Mouse (Mus musculus): ENCODE data around the gene Rftn2.
"Not testable (repeated sequence)": the region's sequence is repeated elsewhere in the genome, so short reads cannot be mapped to it uniquely, and the experiment has no call there.

The Rftn2 gene

DNA sequence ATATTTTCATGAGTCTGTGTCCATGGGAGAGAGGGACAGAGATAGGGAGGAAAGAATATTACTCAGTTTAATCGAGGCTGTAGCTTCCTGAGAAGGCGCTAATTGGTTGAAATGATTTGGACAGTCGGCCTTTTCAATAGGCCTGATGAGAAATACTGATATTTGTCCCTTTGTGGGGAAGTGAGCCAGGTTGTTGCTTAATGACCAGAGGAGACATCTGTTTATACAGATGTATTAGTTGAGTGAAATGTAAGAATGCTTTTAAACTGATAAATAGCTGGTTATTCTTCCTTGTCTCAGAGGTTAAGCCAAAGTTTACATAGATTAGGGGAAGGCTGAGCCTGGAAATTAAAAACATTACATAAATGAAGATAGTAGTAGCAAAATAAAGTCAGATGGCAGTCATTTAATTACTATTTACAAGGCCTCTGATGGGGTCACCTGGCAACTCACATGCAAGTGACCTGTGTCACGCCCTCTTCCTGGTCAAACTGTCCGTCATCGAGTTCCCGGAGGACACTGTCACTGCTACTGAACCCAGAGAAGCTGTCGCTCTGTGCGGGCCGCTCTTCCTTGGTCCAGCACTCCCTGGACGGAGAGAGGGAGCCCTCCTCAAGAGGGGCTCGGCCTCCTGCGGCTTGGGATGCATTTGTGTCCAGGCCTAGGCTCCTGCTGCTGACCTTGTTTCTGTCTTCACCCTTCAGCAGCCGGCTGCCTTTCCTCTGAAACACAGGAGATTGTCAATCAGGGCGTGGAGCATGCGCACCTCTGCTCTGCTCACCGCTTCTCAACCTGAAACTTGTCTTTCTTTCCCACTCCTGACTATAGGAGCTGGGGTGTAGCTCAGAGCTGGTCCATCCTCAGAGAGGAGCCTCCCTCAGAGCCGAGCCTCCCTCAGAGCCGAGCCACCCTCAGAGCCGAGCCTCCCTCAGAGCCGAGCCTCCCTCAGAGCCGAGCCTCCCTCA is 54.9 kb downstream of the Rftn2 start:
- no peak for DNase-seq (ENCODE audit: low read depth)

DNA sequence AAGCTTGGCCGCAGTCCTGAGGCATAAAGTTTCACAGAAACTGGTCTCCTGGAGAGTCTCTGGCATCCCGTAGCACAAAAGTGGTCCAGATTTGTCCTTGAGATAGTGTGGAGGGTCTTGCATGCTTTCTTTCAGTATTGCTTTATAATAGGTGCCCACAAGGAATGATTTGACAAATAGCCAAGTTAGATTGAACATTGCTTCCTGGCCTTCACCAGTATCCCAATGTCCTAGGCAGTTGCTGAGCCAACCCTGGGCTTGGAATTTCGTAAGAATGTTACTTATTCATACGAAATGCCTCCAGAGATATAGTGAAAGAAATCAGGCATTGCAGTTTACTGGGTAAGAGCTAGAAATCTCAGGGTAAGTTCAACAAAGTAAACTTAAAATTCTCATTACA is 58.0 kb downstream of the Rftn2 start:
- no peak for DNase-seq (ENCODE audit: low read depth)

- DNase-seq (ENCODE audit: low read depth), result no peak
Observed at GRCm38 (mm10) chr1:55167560-55167959, 59.0 kb downstream of the Rftn2 start.

DNA sequence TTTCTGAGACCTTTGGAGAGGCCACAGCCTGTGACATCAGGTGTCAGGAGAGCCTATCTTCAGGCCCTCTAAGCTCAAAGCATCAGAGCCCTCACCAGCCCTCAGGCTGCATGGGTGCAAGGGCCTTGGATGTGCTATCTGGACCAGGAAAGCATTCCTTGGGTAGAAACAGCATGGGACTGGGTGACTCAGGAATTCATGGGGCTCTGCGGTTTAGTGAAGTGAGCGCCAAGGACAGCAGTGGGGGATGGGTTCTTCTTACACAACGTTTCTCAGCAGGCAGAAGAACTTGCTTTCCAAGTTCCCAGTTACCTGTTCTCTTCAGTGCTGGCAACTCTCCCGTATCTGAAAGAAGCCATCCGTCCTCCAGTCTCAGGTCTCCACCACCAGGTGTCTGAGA is 62.6 kb downstream of the Rftn2 start:
- peak; percentile 81 for DNase-seq (ENCODE audit: low read depth)

- DNase-seq (ENCODE audit: low read depth), result no peak
Observed at GRCm38 (mm10) chr1:55162781-55163180, 63.8 kb downstream of the Rftn2 start.

DNA sequence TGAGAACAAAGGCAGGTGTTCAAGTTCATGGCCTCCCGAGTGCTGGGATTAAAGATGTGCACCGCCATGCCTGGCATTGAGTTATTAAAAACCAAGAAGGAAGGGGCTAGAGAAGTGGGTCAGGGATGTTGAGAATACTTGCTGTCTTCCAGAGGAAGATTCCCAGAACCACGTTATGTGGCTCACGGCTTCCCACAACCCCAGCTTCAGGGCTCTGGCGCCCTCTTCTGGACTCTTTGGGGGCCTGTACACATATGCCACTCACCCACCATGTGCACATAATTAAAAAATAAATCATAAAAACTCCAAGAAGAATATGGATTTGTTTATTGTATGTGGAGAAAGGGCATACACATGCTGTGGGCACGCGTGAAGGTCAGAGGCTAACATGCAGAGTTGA is 64.7 kb downstream of the Rftn2 start:
- DNase-seq (ENCODE audit: low read depth), result peak; percentile 77

DNA sequence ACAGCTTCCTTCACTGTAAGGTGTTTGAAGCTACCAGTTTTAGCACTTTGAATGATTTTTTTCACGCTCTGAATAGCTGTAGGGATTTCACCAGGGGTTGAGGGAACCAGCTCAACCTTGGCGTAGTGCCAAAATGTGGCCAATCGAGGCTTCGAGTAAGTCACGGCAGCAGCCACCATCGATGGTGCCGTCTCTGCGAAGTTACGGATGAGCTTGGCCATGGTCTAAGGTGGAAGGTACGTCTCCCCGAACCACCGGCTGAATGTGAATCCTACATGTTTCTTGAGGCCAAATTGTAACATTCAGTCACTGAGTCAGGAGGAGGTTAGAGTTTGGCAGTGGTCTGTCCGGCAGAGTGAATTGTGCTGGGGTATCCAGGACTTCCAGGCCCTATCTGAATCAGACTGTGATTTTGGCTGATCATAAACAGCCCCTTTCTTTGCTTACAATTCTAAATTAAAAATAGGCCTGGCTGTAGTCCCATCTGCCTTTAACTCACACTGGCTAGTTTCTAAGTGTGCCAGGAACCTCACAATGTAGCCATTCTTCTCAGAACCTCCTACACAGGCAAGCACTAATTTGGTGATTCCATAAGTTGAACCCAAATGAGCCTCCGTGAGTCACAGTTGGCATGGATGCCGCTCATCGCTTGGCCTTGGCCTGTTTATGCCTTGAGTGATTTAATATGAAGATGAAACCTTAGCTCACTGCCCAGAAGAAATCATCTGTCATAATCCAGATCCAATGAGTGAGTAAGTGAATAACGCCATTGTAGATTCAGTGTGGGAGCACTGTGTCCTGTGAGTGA is 65.5 kb downstream of the Rftn2 start:
- peak; percentile 99 for DNase-seq (ENCODE audit: low read depth)

GRCm38 (mm10) chr1:55160218-55160617 is 66.4 kb downstream of the Rftn2 start:
- DNase-seq (ENCODE audit: low read depth), result no peak

DNA sequence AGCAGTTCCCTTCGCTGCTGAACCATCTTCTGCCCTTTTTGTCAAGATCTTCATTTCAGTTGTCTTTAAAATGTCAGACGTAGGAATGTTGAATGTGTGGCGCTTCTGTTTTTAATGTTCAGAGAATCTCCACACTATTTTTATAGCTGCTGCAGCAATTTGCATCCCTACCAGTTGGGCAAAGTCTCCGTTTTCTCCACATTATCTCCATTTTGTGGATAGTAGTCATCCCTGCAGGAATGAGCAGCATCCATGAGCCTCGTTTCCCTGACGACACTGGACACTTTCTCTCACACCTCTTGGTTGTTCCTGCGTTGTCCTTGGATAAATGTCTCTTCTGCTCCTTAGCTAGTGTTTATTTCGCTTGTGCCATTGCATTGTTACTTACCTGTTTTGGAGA is 67.8 kb downstream of the Rftn2 start:
- DNase-seq (ENCODE audit: low read depth), result no peak

DNA sequence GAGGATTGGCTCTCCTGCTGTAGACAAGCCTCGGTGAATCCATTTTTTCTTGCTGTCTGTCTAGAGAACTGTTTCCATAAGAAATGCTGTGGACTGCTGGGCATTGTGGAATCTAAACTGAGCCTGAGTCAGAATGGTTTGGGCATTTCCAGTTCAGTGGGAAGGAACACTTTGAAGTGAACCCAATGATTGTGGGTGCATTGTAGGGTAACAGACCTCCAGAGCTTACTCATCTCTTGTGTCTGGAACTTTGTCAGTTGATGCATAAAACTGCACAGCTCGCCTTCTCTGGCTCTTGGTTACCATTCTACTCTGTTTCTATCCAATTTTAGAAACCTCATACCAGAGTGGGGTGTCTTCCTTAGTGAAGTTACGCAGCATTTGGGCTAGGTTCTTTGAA is 68.4 kb downstream of the Rftn2 start:
- peak; percentile 60 for DNase-seq (ENCODE audit: low read depth)

DNA sequence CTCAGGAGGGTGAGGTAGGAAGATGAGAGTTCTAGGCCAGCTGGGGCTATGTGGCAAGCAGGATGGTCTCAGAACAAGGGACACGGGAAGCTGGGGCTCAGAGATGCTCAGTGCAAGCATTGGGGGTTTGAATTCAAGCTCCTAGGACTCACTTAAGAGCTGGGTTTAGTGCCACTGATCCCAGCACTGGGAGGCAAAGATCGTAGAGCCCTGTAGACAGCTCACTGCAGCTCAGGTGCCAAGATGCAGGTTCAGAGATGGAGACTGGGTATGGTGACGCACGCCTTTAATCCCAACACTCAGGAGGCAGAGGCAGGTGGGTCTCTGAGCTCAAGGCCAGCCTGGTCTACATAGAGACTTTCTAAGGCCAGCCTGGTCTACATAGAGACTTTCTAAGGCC is 69.3 kb downstream of the Rftn2 start:
- DNase-seq (ENCODE audit: low read depth), result no peak

- DNase-seq (ENCODE audit: low read depth), result no peak
Observed at GRCm38 (mm10) chr1:55145556-55145955, 81.0 kb downstream of the Rftn2 start.

DNA sequence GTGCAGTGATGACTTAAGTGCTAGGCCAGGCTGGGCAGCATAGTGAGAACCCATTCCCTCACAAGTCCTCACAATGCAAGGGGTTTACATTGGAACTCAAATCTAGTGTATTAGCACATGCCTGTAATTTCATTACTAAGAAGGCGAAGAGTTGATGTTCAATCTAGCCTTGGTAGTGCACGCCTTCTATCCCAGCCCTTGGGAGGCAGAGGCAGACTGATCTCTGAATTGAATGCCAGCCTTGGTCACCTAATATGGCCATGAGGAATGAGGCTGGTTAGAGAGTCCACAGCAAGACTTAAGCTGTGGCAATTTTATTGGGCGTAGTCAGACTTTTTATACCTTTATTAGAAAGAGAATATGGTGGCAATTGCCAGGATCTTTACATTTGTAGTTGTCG is 82.2 kb downstream of the Rftn2 start:
- DNase-seq (ENCODE audit: low read depth), result no peak

DNA sequence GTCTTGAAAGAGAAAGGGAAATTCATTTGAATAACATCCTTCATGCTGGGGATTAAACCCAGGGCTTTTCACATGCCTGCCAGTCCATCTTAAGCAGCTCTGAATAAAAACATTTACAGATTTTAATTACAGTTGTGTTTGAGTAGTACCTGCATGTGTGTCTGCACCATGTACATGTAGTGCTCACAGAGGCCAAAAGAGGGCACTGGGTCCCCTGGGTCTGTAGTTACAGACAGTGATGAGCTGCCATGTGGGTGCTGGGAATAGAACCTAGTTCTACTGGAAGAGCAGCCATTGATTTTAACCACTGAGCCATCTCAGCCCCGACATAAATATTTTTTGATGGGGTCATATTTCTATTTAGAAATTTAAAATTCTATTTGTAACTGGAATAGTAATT is 90.7 kb downstream of the Rftn2 start:
- no peak for DNase-seq (ENCODE audit: low read depth)

- no peak for DNase-seq (ENCODE audit: low read depth)
Observed at GRCm38 (mm10) chr1:55134301-55134700, 92.3 kb downstream of the Rftn2 start.

DNA sequence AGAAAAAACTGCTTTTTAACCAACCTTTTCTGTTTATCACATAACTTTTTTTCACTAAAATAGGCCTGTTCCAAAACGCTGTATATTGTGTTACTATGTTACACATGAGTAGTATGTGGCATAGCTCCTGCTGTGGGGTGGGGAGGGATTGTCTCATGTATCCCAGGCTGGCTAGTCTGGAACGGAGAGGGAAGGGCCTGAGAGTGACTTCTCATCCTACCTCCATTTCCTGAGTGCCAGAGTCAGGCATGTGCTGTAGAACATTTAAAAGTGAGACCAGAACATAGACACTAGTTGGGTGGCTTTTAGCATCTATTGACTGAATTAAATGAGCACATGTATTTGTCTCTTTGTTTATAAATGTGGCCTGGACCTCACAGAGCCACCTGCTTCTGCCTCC is 93.4 kb downstream of the Rftn2 start:
- DNase-seq (ENCODE audit: low read depth), result no peak

DNA sequence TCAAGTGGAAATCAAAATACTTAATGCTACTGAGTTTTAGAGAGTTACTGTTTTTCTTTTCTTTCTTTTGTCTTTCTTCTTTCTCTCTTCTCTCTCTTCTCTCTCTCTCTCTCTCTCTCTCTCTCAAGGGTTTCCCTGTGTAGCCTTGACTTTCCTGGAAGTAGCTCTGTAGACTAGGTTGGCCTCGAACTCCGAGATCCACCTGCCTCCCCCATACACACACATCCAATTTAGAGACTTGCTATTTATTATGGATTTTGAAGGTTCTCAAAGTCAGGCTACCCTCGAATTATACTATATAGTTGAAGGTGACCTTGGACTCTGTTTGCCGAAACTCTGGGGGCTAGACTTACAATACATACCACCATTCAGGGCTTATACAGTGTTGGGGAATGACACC is 94.3 kb downstream of the Rftn2 start:
- no peak for DNase-seq (ENCODE audit: low read depth)

DNA sequence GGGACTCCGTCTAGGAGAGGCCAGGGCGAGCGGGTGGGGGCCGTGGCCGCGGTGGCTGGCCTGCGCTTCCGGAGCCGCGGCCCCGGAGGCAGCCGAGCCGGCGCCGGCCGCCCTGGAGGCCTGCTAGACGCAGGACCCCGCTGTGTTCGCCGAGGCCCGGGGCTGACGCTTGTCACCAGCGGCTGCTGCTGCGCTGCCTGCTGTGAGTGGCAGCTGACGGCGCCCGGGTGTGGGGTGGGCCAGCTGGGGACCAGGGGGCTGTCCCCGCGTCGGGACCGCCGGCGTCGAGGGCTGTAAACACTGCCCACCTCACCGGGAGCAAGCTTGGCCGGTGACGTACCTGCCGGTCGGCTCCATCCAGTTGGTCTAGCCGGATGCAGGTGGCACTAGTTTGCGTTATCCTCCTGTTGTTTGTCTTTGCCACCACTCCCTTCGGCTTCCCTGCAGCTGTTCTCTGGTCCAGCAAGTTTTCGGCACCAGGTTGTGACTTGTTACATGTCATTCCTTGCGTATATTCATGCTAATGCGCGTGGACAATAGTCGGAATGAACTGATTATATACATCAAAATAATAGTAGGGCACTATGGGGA is 95.1 kb downstream of the Rftn2 start:
- peak; percentile 51 for DNase-seq (ENCODE audit: low read depth)

GRCm38 (mm10) chr1:55130943-55131401 is 95.6 kb downstream of the Rftn2 start, which contains the start of gene Mob4:
Gene Mob4, plus strand, starts transcription at chr1:55131231.
- DNase-seq (ENCODE audit: low read depth), result peak; percentile 96

DNA sequence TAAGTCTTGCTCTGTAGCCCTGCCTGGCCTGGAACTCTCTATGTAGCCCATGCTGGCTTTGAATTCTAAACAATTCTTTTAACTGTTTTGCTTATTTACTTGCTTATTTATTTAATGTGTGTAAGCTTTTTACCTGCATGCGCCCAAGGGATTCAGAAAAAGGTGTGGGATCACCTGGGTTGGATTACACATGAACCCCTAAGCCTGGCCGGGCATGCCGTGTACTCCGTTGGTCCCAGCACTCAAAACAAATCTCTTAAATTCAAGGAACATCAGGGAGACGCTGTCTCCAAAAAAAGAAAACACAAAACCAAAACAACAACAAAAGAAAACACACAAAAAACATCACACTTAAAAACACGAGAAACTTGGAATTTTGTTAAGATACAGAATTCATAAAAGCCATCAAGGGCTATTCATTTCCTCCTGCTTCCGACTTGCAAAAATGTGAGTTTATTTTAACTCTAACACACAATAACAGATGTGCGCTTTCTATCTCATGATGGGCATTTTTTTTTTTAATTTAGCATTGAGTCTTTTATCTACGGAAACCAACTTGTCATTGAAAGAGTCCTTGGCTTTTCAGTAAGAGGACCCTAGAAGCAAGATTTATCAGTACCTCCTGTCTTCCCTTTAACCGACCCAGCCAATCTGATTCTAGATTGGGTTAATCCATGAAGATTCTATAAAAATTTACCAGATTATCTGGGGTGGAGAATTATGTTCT is 96.2 kb downstream of the Rftn2 start:
- DNase-seq (ENCODE audit: low read depth), result no peak

- DNase-seq (ENCODE audit: low read depth), result no peak
Observed at GRCm38 (mm10) chr1:55129716-55130115, 96.9 kb downstream of the Rftn2 start.

GRCm38 (mm10) chr1:55124136-55124535 is 102.4 kb downstream of the Rftn2 start:
- not testable (repeated sequence) for DNase-seq (ENCODE audit: low read depth)
